Mouse (Mus musculus) monocyte, adult 2 months (primary cell): ENCODE measurements around the gene Bcl2.

ENCODE experiments used
- DNase-seq, 2 experiments: peaks; one replicate each; pipeline ENCODE4 v3.0.0; 2022; ENCODE audit warnings: low spot score in 2 of 2, low read depth in 1 of 2

The Bcl2 gene

GRCm38 (mm10) chr1:106589141-106589540, 124.9 kb downstream of the Bcl2 start:
- DNase-seq = no peak

GRCm38 (mm10) chr1:106587866-106588470, 126.1 kb downstream of the Bcl2 start:
- DNase-seq = no peak

- DNase-seq = no peak
Observed at GRCm38 (mm10) chr1:106586761-106587160, 127.3 kb downstream of the Bcl2 start.

GRCm38 (mm10) chr1:106585349-106585748, 128.7 kb downstream of the Bcl2 start:
- DNase-seq = no peak

- DNase-seq = no peak
Observed at GRCm38 (mm10) chr1:106584824-106585223, 129.2 kb downstream of the Bcl2 start.

- no peak for DNase-seq
Observed at GRCm38 (mm10) chr1:106584273-106584672, 129.8 kb downstream of the Bcl2 start.

- no peak for DNase-seq
Observed at GRCm38 (mm10) chr1:106583245-106584241, 130.5 kb downstream of the Bcl2 start.

- DNase-seq = no peak
Observed at GRCm38 (mm10) chr1:106582810-106583209, 131.3 kb downstream of the Bcl2 start.

- peak; percentile 25 to 48 for DNase-seq
Observed at GRCm38 (mm10) chr1:106581812-106582211, 132.3 kb downstream of the Bcl2 start.

- no peak for DNase-seq
Observed at GRCm38 (mm10) chr1:106579768-106580167, 134.3 kb downstream of the Bcl2 start.

- DNase-seq = no peak
Observed at GRCm38 (mm10) chr1:106572506-106572905, 141.6 kb downstream of the Bcl2 start.

GRCm38 (mm10) chr1:106570870-106571269, 143.2 kb downstream of the Bcl2 start:
- DNase-seq = no peak

GRCm38 (mm10) chr1:106570366-106570765, 143.7 kb downstream of the Bcl2 start:
- no peak for DNase-seq

GRCm38 (mm10) chr1:106569674-106570073, 144.4 kb downstream of the Bcl2 start:
- DNase-seq = no peak

GRCm38 (mm10) chr1:106568868-106569267, 145.2 kb downstream of the Bcl2 start:
- DNase-seq = no peak

- no peak for DNase-seq
Observed at GRCm38 (mm10) chr1:106567506-106567905, 146.6 kb downstream of the Bcl2 start.

GRCm38 (mm10) chr1:106566120-106567086, 147.7 kb downstream of the Bcl2 start:
- no peak for DNase-seq

- no peak for DNase-seq
Observed at GRCm38 (mm10) chr1:106565238-106565637, 148.8 kb downstream of the Bcl2 start.

GRCm38 (mm10) chr1:106564436-106564835, 149.6 kb downstream of the Bcl2 start:
- DNase-seq = no peak

- no peak for DNase-seq
Observed at GRCm38 (mm10) chr1:106562751-106563150, 151.3 kb downstream of the Bcl2 start.
